Mouse (Mus musculus) bone marrow, adult 2 months (tissue): ENCODE data around the gene Angpt4.

ENCODE experiments used
- CTCF ChIP-seq: fragments of 200-500 bp; IDR thresholded peaks from 2 replicates; pipeline ENCODE4 v1.5.1; 2011; ENCODE audit warnings: low read length, control low read depth; ENCODE audit not compliant: control insufficient read depth, insufficient read depth
- POLR2A ChIP-seq: fragments of 200-500 bp; IDR thresholded peaks from 2 replicates; pipeline ENCODE4 v1.6.1; 2011; ENCODE audit warnings: low read depth, mild to moderate bottlenecking, control low read depth, low read length, borderline replicate concordance; ENCODE audit not compliant: control insufficient read depth

GRCm38 (mm10) chr2:151862257-151862810, 48.7 kb upstream of the Angpt4 start:
- no peak for TF ChIP-seq CTCF
- TF ChIP-seq POLR2A, result no peak
